Mouse (Mus musculus): Measurements from ENCODE around the gene E430018J23Rik. TPM values are rescaled to one million over a fixed set of nuclear protein-coding genes. Genes with fewer than 3 reads are reported as not detected.
"Not testable (repeated sequence)": the region's sequence is repeated elsewhere in the genome, so short reads cannot be mapped to it uniquely, and the experiment has no call there.

E430018J23Rik gene
- polyA plus RNA-seq, 1 experiment from 2014 or later = 9.7 TPM

DNA sequence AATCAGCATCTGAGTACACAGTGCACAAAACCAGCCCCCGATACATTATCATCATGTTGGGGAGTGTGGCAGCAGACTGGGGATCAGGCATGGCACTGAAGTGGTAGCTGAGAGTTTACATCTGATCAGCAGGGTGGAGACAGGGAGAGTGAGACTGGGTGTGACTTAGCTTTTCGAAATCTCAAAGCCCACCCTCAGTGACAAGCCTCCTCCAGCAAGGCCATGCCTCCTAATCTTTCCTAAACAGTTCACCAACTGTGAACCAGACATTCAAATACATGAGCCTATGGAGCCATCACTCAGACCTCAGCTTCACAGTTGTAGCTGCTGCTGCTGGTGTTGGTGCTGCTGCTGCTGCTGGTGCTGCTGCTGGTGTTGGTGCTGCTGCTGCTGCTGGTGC, 18.0 kb upstream of the E430018J23Rik start:
- H3K4me3 ChIP-seq (ENCODE audit: low read depth, low read length) = no peak overlapping the region
- DNase-seq (ENCODE audit: low spot score) (no peak), ATAC-seq (replicated peaks; ENCODE audit: low FRiP score, low TSS enrichment, low read depth) (no peak)
- no peak overlapping the region for H3K27ac ChIP-seq (ENCODE audit: low read depth)
- H3K9me3 ChIP-seq (ENCODE audit: control insufficient read depth, low read length) = no peaks in the 10 kb centered on the region
- H3K9ac ChIP-seq (ENCODE audit: low read length) = no peak overlapping the region
- H3K36me3 ChIP-seq (ENCODE audit: control insufficient read depth, insufficient read depth, low read length) = no peaks in the 10 kb centered on the region
- WGBS = 79% methylated on average over 2 of the region's 2 CpGs
- no peaks in the 10 kb centered on the region for H3K27me3 ChIP-seq (replicated peaks; ENCODE audit: control insufficient read depth, insufficient read depth, low read length)
- H3K4me2 ChIP-seq (ENCODE audit: low read length) = no peak overlapping the region
- H3K4me1 ChIP-seq (replicated peaks; ENCODE audit: control insufficient read depth, insufficient read depth, low read length) = no peaks in the 10 kb centered on the region; the same call in 1 of the 2 replicates

DNA sequence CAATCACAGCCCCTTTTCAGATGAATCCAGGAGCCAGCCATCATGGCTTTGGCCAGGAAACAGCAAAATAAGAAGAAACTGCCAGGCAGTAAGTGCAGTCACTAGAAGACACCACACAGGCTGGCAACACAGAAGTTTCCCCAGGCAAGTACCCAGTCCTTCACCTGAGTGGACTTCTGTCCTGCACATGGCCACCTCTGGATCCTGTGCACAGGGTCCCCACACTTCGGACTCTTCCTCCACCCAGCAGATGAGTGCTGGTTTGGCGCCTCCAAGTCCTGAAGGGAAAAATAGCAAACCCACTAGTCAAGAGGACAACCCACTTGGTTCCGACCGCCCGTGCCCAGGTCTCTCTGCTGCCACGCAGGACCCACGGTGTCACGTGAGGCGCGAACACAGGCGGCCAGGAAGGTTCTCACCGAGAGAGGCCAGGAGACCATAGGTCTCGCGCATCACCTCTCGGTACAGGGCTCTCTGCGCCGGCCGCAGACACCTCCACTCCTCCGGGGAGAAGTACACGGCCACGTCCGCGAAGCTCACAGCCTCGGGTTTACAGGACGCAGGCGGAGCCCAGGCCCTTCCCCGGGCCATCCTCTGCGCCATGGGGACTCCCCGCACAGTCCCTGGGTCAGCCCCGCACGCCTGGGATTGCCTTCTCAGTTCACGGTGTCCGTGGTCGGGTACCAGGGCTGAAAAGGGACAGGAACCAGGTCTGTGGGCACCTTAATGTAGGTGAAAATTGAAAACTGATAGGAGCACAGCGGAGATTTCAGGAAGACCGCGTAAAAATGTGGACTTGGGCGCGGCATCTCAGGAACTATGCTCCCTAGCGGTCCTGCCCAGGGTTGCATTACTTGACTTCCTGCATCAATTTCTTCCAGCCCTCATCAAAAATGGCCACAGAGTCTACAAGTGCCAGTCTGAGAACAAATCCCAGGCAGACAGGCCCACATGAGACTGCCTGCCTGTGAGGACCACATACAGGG, 12.9 kb upstream of the E430018J23Rik start, which contains the start of gene Zfp764:
Zfp764 (minus strand) TSS at position 821 of the 986 bp plus-strand sequence.
- peak; percentile 79 for ATAC-seq (replicated peaks; ENCODE audit: low FRiP score, low TSS enrichment, low read depth)
- H3K36me3 ChIP-seq (ENCODE audit: control insufficient read depth, insufficient read depth, low read length); H3K27me3 ChIP-seq (replicated peaks; ENCODE audit: control insufficient read depth, insufficient read depth, low read length); H3K9me3 ChIP-seq (ENCODE audit: control insufficient read depth, low read length); H3K4me1 ChIP-seq (replicated peaks; ENCODE audit: control insufficient read depth, insufficient read depth, low read length): not testable (repeated sequence)
- peak within 1 kb of the TSS; percentile 70 for H3K9ac ChIP-seq (ENCODE audit: low read length)
- WGBS = 4% methylated on average over 40 of the region's 40 CpGs
- H3K4me2 ChIP-seq (ENCODE audit: low read length) = peak within 1 kb of the TSS; percentile 90
- H3K27ac ChIP-seq (ENCODE audit: low read depth) = peak within 1 kb of the TSS; percentile 64; the same call in 1 of the 2 replicates
- DNase-seq (ENCODE audit: low spot score) = peak; percentile 92
- peak within 1 kb of the TSS; percentile 49 for H3K4me3 ChIP-seq (ENCODE audit: low read depth, low read length)

DNA sequence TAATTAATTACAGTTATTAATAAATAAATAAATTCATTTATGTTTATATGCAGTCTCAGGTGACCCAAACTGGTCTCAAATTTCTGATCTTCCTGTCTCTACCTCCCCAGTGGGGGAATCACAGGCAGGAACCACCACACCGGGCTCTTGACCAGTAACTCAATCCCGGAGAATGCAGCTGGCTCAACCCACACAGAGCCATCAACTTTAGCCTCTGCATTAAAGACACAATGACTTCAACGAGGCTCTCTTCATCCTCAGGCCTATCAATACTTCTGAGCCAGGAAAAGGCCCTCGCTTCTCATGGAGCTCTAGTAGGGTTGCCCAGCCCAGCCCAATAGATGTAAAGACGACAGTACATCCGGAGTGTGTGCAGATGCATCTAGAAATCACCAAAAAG, 10.7 kb upstream of the E430018J23Rik start:
- H3K4me2 ChIP-seq (ENCODE audit: low read length); H3K9ac ChIP-seq (ENCODE audit: low read length); H3K36me3 ChIP-seq (ENCODE audit: control insufficient read depth, insufficient read depth, low read length); DNase-seq (ENCODE audit: low spot score); H3K27me3 ChIP-seq (replicated peaks; ENCODE audit: control insufficient read depth, insufficient read depth, low read length); H3K4me1 ChIP-seq (replicated peaks; ENCODE audit: control insufficient read depth, insufficient read depth, low read length); ATAC-seq (replicated peaks; ENCODE audit: low FRiP score, low TSS enrichment, low read depth); H3K9me3 ChIP-seq (ENCODE audit: control insufficient read depth, low read length); H3K4me3 ChIP-seq (ENCODE audit: low read depth, low read length); H3K27ac ChIP-seq (ENCODE audit: low read depth): not testable (repeated sequence)
- WGBS = 92% methylated on average over 6 of the region's 6 CpGs

DNA sequence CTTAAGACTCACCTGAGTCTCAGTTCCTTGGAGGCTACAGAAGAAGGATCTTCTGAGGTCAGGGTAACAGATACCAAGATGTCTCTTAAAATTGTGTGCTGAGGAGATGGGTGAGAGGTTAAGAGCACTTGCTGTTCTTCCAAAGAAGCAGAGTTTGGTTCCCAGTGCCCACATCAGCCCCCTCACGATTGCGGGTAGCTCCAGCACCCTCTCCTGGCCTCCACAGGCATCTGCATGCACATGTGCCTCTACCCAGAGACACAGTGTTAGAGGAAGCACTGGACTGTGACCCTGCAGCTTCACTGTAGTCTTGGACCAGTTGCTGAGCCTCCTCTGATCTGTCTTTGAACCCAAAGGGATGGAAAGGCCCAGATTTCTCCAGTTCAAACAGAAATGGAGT, 9.6 kb upstream of the E430018J23Rik start:
- H3K4me3 ChIP-seq (ENCODE audit: low read depth, low read length) = no peak overlapping the region

DNA sequence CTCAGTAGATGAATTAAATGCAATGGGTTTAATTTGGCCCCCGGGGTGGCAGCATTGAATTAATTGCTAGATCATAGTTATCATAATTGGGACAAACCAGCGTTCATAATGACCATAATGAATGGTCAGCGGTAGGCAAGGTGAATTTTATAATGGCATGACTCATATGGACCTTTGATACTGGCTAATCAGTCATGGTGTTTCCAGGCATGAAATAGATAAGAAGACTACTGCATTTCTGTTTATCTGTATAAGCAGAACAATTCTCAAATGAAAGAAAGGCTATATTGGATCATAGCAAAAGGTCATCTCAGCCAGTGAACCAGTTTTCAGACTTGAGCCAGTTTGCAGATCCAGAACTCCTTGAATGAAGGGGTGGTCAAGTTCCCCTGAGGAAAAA, 6.9 kb upstream of the E430018J23Rik start:
- Histone ChIP-seq H3K9ac (ENCODE audit: low read length) (no peak overlapping the region), H3K4me1 (replicated peaks; ENCODE audit: control insufficient read depth, insufficient read depth, low read length) (no peaks in the 10 kb centered on the region), H3K36me3 (ENCODE audit: control insufficient read depth, insufficient read depth, low read length) (no peaks in the 10 kb centered on the region), H3K4me2 (ENCODE audit: low read length) (no peak overlapping the region), H3K27ac (ENCODE audit: low read depth) (no peak overlapping the region), H3K27me3 (replicated peaks; ENCODE audit: control insufficient read depth, insufficient read depth, low read length) (no peaks in the 10 kb centered on the region), H3K9me3 (ENCODE audit: control insufficient read depth, low read length) (peaks cover 4% of the 10 kb centered on the region; the same call in 1 of the 2 replicates), H3K4me3 (ENCODE audit: low read depth, low read length) (no peak overlapping the region)
- ATAC-seq (replicated peaks; ENCODE audit: low FRiP score, low TSS enrichment, low read depth) = no peak
- DNase-seq (ENCODE audit: low spot score) = no peak
- 66% methylated on average over 3 of the region's 3 CpGs for WGBS

More for the DNA sequence above, 9.6 kb upstream of the E430018J23Rik start:
- no peaks in the 10 kb centered on the region for H3K36me3 ChIP-seq (ENCODE audit: control insufficient read depth, insufficient read depth, low read length)
- no peak overlapping the region for H3K27ac ChIP-seq (ENCODE audit: low read depth)
- H3K27me3 ChIP-seq (replicated peaks; ENCODE audit: control insufficient read depth, insufficient read depth, low read length) = no peaks in the 10 kb centered on the region
- peaks cover 4% of the 10 kb centered on the region; the same call in 1 of the 2 replicates for H3K9me3 ChIP-seq (ENCODE audit: control insufficient read depth, low read length)
- H3K4me1 ChIP-seq (replicated peaks; ENCODE audit: control insufficient read depth, insufficient read depth, low read length) = no peaks in the 10 kb centered on the region; the same call in 1 of the 2 replicates
- ATAC-seq (replicated peaks; ENCODE audit: low FRiP score, low TSS enrichment, low read depth) (no peak), DNase-seq (ENCODE audit: low spot score) (no peak)
- no peak overlapping the region for H3K4me2 ChIP-seq (ENCODE audit: low read length)
- no peak overlapping the region for H3K9ac ChIP-seq (ENCODE audit: low read length)
- 51% methylated on average over 2 of the region's 2 CpGs for whole genome bisulfite sequencing

DNA sequence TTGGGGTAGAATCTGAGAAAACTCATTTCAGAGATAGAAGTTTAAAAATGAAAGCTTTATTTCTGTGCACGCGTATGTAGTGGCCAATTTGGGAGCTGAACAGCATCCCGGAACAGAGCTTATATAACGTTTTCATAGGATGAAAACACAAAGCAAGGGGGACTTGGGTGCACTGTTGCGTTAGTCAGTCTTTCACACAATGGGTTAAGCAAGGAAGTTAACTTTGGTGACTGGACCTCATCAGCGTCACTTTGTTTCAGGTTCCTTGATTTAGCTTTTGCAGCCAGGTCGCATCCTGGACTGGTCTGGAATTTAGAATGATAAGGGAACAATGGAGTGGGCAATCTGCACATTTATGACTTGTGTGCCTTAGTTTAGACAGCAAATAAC, 510 bp upstream of the E430018J23Rik start:
- peaks cover 12% of the 10 kb centered on the region for H3K4me1 ChIP-seq (replicated peaks; ENCODE audit: control insufficient read depth, insufficient read depth, low read length)
- peaks cover 12% of the 10 kb centered on the region for H3K36me3 ChIP-seq (ENCODE audit: control insufficient read depth, insufficient read depth, low read length)
- H3K9me3 ChIP-seq (ENCODE audit: control insufficient read depth, low read length) = no peaks in the 10 kb centered on the region
- DNase-seq (ENCODE audit: low spot score) = no peak
- WGBS = 9% methylated on average over 7 of the region's 7 CpGs
- no peak for ATAC-seq (replicated peaks; ENCODE audit: low FRiP score, low TSS enrichment, low read depth)
- H3K27ac ChIP-seq (ENCODE audit: low read depth) = peak overlapping the region; percentile 69
- peak overlapping the region; percentile 61 for H3K4me2 ChIP-seq (ENCODE audit: low read length)
- peak overlapping the region; percentile 38 for H3K9ac ChIP-seq (ENCODE audit: low read length)
- H3K27me3 ChIP-seq (replicated peaks; ENCODE audit: control insufficient read depth, insufficient read depth, low read length) = no peaks in the 10 kb centered on the region
- peak overlapping the region; percentile 67 for H3K4me3 ChIP-seq (ENCODE audit: low read depth, low read length)

DNA sequence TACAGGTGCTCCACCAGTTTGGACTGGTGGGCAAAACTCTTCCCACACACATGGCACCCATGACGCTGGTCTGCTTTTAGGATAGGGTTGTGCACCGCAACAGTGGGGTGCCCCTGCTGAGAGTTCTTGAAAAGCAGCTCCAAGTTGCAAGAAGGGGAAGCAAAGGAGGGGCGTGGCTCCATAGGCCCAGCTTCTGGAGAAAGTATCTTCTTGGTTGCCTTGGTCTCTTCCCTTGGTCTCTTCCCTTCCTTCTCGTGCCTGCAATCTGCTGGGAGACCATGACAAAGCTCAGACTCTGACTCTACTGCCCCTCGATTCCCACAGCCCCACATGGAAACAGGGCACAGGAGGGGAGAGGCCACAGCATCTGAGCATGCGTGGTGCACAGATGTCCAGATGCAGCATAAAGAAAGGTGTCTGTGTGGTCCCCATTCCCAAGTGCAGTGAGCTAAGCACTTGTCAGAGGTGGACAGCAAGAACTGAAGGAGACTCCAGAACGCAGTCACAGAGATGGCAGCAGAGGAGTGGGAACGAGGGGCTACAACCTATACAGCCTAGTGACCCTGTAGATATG, 1.1 kb downstream of the E430018J23Rik start:
- 78% methylated on average over 8 of the region's 8 CpGs for whole genome bisulfite sequencing
- ATAC-seq (replicated peaks; ENCODE audit: low FRiP score, low TSS enrichment, low read depth) = no peak
- DNase-seq (ENCODE audit: low spot score) = peak; percentile 51
- Histone ChIP-seq H3K27me3 (replicated peaks; ENCODE audit: control insufficient read depth, insufficient read depth, low read length) (no peaks in the 10 kb centered on the region), H3K27ac (ENCODE audit: low read depth) (no peak overlapping the region), H3K9me3 (ENCODE audit: control insufficient read depth, low read length) (no peaks in the 10 kb centered on the region), H3K9ac (ENCODE audit: low read length) (peak overlapping the region; percentile 81; the same call in 1 of the 2 replicates), H3K4me2 (ENCODE audit: low read length) (peak overlapping the region; percentile 61), H3K4me1 (replicated peaks; ENCODE audit: control insufficient read depth, insufficient read depth, low read length) (peaks cover 12% of the 10 kb centered on the region), H3K36me3 (ENCODE audit: control insufficient read depth, insufficient read depth, low read length) (peaks cover 12% of the 10 kb centered on the region), H3K4me3 (ENCODE audit: low read depth, low read length) (peak overlapping the region; percentile 67)

DNA sequence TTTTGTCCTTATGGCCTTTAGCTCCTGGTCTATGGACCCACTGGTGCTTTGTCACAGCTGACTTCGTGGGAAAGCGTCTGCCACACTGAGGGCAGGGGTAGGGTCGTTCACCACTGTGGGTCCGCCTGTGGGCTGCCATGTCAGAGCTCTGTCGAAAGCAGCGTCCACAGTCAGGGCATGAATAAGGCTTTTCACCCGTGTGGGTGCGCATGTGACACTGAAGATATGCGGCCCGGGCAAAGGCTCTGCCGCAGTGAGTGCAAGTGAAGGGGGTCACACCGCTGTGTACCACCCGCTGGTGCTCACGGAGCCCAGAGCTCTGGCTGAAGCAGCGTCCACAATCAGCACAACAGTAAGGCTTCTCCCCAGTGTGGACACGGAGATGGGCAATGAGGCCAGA, 1.9 kb downstream of the E430018J23Rik start:
- Histone ChIP-seq H3K9me3 (ENCODE audit: control insufficient read depth, low read length) (no peaks in the 10 kb centered on the region), H3K4me3 (ENCODE audit: low read depth, low read length) (no peak overlapping the region), H3K27ac (ENCODE audit: low read depth) (no peak overlapping the region), H3K4me1 (replicated peaks; ENCODE audit: control insufficient read depth, insufficient read depth, low read length) (peaks cover 12% of the 10 kb centered on the region), H3K27me3 (replicated peaks; ENCODE audit: control insufficient read depth, insufficient read depth, low read length) (no peaks in the 10 kb centered on the region), H3K36me3 (ENCODE audit: control insufficient read depth, insufficient read depth, low read length) (peaks cover 12% of the 10 kb centered on the region), H3K9ac (ENCODE audit: low read length) (no peak overlapping the region), H3K4me2 (ENCODE audit: low read length) (no peak overlapping the region)
- ATAC-seq (replicated peaks; ENCODE audit: low FRiP score, low TSS enrichment, low read depth) = no peak
- WGBS = 96% methylated on average over 16 of the region's 16 CpGs
- DNase-seq (ENCODE audit: low spot score) = no peak
